Mouse (Mus musculus): ENCODE measurements at regions not wholly inside any gene's neighbourhood (a gene's known extent, or its start where the extent isn't known, plus 50 kb on each side); places are given as distances from the start of the nearest gene placed in this dataset.
A peak's percentile ranks its signal among the peaks of the same experiment; 100 is the strongest.

DNA sequence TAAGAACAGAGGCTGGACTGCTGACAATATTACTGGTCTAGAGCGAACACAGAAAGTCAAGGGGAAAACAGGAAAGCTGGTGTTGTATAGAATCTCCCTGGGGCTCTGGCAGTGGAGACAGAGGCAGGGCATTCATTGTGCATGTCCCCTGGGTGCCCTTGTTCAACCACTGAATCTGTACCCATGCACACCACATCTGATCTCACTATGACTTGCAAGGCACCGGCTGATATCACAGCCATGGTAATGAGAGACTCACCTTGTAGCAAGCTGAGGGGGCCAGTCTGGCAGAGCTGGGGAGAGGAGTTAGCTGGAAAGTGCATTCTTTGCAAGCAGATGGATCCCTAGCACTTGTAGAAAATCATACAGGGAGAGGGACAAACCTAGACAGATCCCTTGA, 522.5 kb downstream of the 1700129C05Rik start:
- ATAC-seq: no peak
- H3K27me3 ChIP-seq (replicated peaks; ENCODE audit: control insufficient read depth, insufficient read depth, low read length): no peaks in the 10 kb centered on the region
- H3K4me1 ChIP-seq (replicated peaks; ENCODE audit: control insufficient read depth, insufficient read depth, low read length): no peaks in the 10 kb centered on the region
- no peak for TF ChIP-seq CTCF (IDR thresholded peaks at IDR 0.05; ENCODE audit: low read depth)
- no peaks in the 10 kb centered on the region for H3K9me3 ChIP-seq (ENCODE audit: control insufficient read depth)
- no peak overlapping the region for H3K27ac ChIP-seq (ENCODE audit: low read depth, low read length)
- H3K4me3 ChIP-seq (ENCODE audit: low read depth, low read length): no peak overlapping the region
- no peak overlapping the region for H3K4me2 ChIP-seq (replicated peaks; ENCODE audit: low read depth)
- WGBS: 89% methylated on average over 2 of the region's 2 CpGs
- H3K9ac ChIP-seq (ENCODE audit: low read depth, low read length): no peak overlapping the region
- no peaks in the 10 kb centered on the region for H3K36me3 ChIP-seq (ENCODE audit: control insufficient read depth, insufficient read depth)

DNA sequence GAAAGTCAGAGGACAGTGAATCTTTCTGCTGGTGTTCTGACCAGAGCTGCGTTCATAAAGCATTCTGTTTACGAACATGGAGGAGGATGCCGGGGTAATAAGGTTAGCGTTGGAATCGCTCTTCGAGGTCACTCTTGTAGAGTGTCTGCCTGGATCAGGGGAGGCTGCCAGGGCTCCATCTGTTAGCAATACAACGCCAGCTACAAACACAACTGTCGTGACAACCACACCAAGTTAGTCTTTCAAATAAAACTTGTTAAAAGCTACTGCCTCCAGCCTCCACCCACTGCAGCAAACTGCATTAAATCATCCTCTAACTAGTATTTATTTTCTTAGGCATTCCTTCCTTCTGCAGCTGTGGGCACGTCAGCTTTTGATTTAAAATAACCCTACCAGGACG, 525.0 kb downstream of the 1700129C05Rik start:
- Histone ChIP-seq H3K27me3 (replicated peaks; ENCODE audit: control insufficient read depth, insufficient read depth, low read length) (no peaks in the 10 kb centered on the region), H3K9me3 (ENCODE audit: control insufficient read depth) (no peaks in the 10 kb centered on the region), H3K4me1 (replicated peaks; ENCODE audit: control insufficient read depth, insufficient read depth, low read length) (no peaks in the 10 kb centered on the region), H3K4me3 (ENCODE audit: low read depth, low read length) (no peak overlapping the region), H3K27ac (ENCODE audit: low read depth, low read length) (no peak overlapping the region), H3K4me2 (replicated peaks; ENCODE audit: low read depth) (no peak overlapping the region), H3K36me3 (ENCODE audit: control insufficient read depth, insufficient read depth) (no peaks in the 10 kb centered on the region), H3K9ac (ENCODE audit: low read depth, low read length) (no peak overlapping the region)
- no peak for TF ChIP-seq CTCF (IDR thresholded peaks at IDR 0.05; ENCODE audit: low read depth)
- no peak for ATAC-seq
- 47% methylated on average over 10 of the region's 10 CpGs for WGBS

DNA sequence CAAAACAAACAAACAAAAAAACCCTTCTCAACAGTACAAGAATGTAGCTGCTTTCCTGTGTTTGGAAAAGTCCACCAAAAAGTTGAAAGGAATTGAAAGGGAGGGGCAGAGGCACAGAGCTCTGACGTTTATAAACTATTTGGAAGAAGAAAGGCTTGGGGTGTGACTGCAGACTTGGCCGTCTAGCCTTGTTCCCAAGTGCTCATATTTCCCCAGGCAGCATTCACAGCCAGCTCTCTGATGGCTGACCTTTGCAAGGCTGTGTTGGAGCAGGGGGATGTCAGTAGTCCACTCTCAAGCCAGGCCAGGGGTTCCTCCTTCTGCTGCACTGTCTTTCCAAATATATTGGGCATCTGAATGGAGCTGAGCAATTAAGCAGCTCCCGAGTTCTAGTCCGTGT, 534.5 kb downstream of the 1700129C05Rik start:
- H3K27me3 ChIP-seq (replicated peaks; ENCODE audit: control insufficient read depth, insufficient read depth, low read length): no peaks in the 10 kb centered on the region
- no peak overlapping the region for H3K4me3 ChIP-seq (ENCODE audit: low read depth, low read length)
- no peaks in the 10 kb centered on the region for H3K9me3 ChIP-seq (ENCODE audit: control insufficient read depth)
- H3K4me1 ChIP-seq (replicated peaks; ENCODE audit: control insufficient read depth, insufficient read depth, low read length): no peaks in the 10 kb centered on the region
- no peaks in the 10 kb centered on the region for H3K36me3 ChIP-seq (ENCODE audit: control insufficient read depth, insufficient read depth)
- 52% methylated on average over 4 of the region's 4 CpGs for WGBS
- no peak overlapping the region for H3K4me2 ChIP-seq (replicated peaks; ENCODE audit: low read depth)
- no peak overlapping the region for H3K9ac ChIP-seq (ENCODE audit: low read depth, low read length)
- H3K27ac ChIP-seq (ENCODE audit: low read depth, low read length): no peak overlapping the region
- TF ChIP-seq CTCF (IDR thresholded peaks at IDR 0.05; ENCODE audit: low read depth): no peak
- no peak for ATAC-seq

DNA sequence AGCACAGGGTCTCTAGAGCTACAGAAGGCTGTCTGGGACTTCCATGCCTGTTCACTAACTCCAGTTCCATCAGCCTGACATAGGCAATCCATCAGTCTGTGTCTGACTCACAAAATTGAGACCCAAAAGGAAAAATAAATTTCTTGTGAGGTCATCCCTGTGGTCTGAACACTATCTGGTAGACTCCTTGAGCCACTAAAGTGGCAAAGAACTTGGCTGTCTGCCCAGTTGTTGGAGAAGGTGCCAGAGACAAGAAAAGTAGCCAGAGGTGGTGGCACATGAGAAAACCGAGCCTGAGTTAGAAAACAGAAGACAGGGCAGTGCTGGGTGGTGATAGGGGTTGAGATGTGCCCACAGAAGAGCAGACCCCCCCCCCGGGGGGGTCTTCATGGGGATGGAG, 535.0 kb downstream of the 1700129C05Rik start:
- Histone ChIP-seq H3K4me3 (ENCODE audit: low read depth, low read length) (no peak overlapping the region), H3K9me3 (ENCODE audit: control insufficient read depth) (no peaks in the 10 kb centered on the region), H3K27ac (ENCODE audit: low read depth, low read length) (no peak overlapping the region), H3K4me1 (replicated peaks; ENCODE audit: control insufficient read depth, insufficient read depth, low read length) (no peaks in the 10 kb centered on the region), H3K27me3 (replicated peaks; ENCODE audit: control insufficient read depth, insufficient read depth, low read length) (no peaks in the 10 kb centered on the region), H3K4me2 (replicated peaks; ENCODE audit: low read depth) (no peak overlapping the region), H3K36me3 (ENCODE audit: control insufficient read depth, insufficient read depth) (no peaks in the 10 kb centered on the region), H3K9ac (ENCODE audit: low read depth, low read length) (no peak overlapping the region)
- 53% methylated on average over 2 of the region's 2 CpGs for WGBS
- ATAC-seq: no peak
- no peak for TF ChIP-seq CTCF (IDR thresholded peaks at IDR 0.05; ENCODE audit: low read depth)

DNA sequence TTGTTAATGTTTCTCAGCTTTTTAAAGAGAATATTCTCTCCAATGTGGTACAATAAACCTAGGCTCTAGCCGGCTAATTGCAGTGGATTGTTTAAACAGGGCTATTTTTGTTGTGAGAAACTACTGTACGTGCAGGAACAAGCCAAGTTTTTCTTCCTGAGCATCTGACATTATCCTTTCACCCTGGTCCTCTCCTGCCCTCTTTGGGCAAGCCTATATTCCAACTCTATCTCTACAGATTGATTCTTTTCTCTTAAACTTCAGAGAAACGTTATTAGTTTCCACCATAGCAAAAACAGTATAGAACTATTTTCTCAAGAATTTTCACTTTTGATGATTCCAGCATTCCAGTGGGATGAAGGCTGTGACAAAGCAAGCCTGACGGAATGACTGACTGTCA, 535.2 kb downstream of the Fgf9 start:
- Histone ChIP-seq H3K27me3 (replicated peaks; ENCODE audit: control insufficient read depth, insufficient read depth, low read length) (no peaks in the 10 kb centered on the region), H3K36me3 (ENCODE audit: control insufficient read depth, insufficient read depth) (no peaks in the 10 kb centered on the region), H3K9ac (ENCODE audit: low read depth, low read length) (no peak overlapping the region), H3K9me3 (ENCODE audit: control insufficient read depth) (no peaks in the 10 kb centered on the region), H3K27ac (ENCODE audit: low read depth, low read length) (no peak overlapping the region), H3K4me3 (ENCODE audit: low read depth, low read length) (no peak overlapping the region), H3K4me2 (replicated peaks; ENCODE audit: low read depth) (no peak overlapping the region), H3K4me1 (replicated peaks; ENCODE audit: control insufficient read depth, insufficient read depth, low read length) (no peaks in the 10 kb centered on the region)
- peak; percentile 57 for TF ChIP-seq CTCF (IDR thresholded peaks at IDR 0.05; ENCODE audit: low read depth)
- 47% methylated on average over 4 of the region's 4 CpGs for WGBS
- no peak for ATAC-seq

DNA sequence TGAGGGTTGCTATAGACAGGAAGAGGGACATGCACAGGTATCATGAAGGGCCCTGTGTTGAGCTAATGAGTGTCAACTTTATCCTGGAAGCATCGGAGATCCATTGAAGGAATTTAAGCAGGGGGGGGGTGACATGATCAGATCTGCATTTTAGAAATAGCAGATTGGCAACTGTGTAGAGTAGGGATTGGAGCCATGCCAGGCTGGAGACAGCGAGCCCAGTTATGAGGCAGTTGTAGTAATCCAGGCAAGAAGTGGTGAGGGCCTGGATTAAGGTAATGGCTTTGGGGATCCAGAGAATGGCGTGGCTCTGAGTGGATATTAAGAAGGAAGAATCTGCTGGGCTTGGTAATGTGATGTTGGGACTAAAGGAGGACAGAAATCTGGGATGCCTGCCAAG, 528.5 kb downstream of the Fgf9 start:
- Histone ChIP-seq H3K9ac (ENCODE audit: low read depth, low read length) (no peak overlapping the region), H3K27ac (ENCODE audit: low read depth, low read length) (no peak overlapping the region), H3K4me2 (replicated peaks; ENCODE audit: low read depth) (no peak overlapping the region), H3K27me3 (replicated peaks; ENCODE audit: control insufficient read depth, insufficient read depth, low read length) (no peaks in the 10 kb centered on the region), H3K36me3 (ENCODE audit: control insufficient read depth, insufficient read depth) (no peaks in the 10 kb centered on the region), H3K4me3 (ENCODE audit: low read depth, low read length) (no peak overlapping the region), H3K9me3 (ENCODE audit: control insufficient read depth) (no peaks in the 10 kb centered on the region), H3K4me1 (replicated peaks; ENCODE audit: control insufficient read depth, insufficient read depth, low read length) (no peaks in the 10 kb centered on the region)
- no peak for ATAC-seq
- TF ChIP-seq CTCF (IDR thresholded peaks at IDR 0.05; ENCODE audit: low read depth): no peak
- WGBS: 88% methylated on average over 3 of the region's 3 CpGs

DNA sequence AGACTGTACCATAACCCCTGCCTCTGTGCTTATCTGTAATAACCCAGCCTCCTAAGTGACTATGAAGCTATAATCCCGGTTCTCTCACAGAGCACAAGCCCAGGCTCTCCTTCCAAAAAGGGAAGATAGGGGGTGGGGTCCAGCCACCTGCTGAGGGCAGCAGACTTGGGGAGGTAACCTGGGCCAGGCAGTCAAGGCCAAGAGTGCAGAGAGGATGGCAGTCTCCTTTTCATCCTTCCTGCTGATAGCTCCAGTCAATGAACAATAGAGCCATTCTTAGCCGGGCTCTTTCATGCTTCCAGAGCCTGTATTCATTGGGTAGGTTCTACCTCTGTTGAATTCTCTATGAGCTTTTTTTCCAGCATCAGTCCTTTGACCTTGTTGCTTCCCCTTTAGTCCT, 527.5 kb downstream of the Fgf9 start:
- WGBS: 24% methylated on average over 2 of the region's 2 CpGs
- Histone ChIP-seq H3K36me3 (ENCODE audit: control insufficient read depth, insufficient read depth) (no peaks in the 10 kb centered on the region), H3K27me3 (replicated peaks; ENCODE audit: control insufficient read depth, insufficient read depth, low read length) (no peaks in the 10 kb centered on the region), H3K4me2 (replicated peaks; ENCODE audit: low read depth) (no peak overlapping the region), H3K9me3 (ENCODE audit: control insufficient read depth) (no peaks in the 10 kb centered on the region), H3K4me1 (replicated peaks; ENCODE audit: control insufficient read depth, insufficient read depth, low read length) (no peaks in the 10 kb centered on the region), H3K27ac (ENCODE audit: low read depth, low read length) (no peak overlapping the region), H3K4me3 (ENCODE audit: low read depth, low read length) (no peak overlapping the region), H3K9ac (ENCODE audit: low read depth, low read length) (no peak overlapping the region)
- no peak for ATAC-seq
- no peak for TF ChIP-seq CTCF (IDR thresholded peaks at IDR 0.05; ENCODE audit: low read depth)

Measured in intestine, postnatal 0 days (tissue).